Mouse (Mus musculus) left cerebral cortex, adult 9 months (tissue): ENCODE measurements around the gene Tbc1d22a.
"Not testable (repeated sequence)": the region's sequence is repeated elsewhere in the genome, so short reads cannot be mapped to it uniquely, and the experiment has no call there.

Source experiments
- DNase-seq, 2 experiments: peaks; one replicate each; pipeline ENCODE4 v3.0.0; 2022; ENCODE audit warnings: low spot score in 2 of 2

Tbc1d22a gene

DNA sequence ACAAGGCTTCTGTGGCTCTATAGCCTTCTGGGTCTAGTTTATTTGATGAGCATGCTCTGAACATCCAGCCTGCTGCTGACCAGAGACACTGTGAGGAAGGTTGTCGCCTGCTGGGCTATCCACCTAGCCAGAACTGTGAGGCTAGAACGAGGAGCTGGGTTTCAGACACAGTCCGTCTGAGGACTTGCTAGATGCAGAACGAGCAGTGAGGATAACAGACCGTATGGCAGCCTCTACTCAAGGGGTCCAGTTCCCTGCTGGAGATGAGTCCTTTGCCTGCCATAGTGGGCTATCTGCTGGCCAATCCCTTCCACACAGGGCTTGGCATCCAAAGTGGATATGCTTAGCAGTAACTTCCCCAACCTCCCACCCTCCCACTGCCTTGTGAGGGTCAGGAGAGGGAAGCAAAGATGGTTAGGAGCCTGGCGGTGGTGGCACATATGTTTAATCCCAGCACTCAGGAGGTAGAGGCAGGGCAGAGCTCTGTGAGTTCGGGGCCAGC lies 10.9 kb upstream of the Tbc1d22a start:
- DNase-seq = no peak

DNA sequence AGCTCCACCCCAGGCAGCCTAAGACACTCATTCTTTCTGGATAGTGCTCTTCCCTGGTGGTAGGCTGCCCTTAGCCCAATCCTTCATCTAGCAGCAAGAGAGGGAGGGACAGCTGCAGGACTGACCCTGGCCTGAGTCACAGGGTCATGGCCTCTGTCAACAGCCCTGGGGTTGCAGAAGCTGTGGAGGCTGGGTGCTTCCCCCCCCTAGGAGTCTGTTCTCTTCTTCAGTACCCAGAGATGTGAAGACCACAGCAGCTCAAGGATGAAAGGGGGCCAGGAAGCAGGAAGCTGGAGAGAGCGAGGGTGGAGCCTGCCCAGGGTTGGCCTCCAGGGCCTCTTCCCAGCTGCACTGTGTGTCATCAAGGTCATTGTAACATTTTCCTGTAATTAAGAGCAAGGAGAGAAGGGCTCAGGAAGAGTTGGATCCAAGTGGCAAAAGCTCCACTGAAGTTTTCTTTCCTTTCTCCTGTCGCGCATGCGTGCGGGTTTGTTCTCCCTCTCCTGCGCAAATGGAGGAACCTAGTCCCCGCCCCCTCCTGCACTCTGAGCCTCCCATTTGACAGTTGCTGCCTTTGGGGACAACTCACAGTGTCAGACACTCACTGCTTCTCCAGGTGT lies 10.2 kb upstream of the Tbc1d22a start:
- no peak for DNase-seq

DNA sequence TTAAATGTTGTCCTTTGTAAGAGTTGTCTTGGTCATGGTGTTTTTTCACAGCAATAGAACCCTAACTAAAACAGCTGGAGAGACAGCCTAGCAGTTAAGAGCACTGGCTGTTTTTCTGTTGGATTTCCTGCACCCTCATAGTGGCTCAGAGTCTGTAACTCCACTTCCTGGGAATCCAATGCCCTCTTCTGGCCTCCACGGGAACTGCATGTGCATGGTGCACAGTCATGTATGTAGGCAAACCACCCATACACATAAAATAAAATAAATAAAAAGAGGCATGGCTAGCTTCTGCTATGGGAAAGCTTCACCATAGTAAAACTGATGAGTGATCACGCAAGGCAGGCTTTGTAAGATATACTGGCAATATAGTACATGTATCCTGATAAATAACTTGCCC lies 9.0 kb upstream of the Tbc1d22a start:
- no peak for DNase-seq

DNA sequence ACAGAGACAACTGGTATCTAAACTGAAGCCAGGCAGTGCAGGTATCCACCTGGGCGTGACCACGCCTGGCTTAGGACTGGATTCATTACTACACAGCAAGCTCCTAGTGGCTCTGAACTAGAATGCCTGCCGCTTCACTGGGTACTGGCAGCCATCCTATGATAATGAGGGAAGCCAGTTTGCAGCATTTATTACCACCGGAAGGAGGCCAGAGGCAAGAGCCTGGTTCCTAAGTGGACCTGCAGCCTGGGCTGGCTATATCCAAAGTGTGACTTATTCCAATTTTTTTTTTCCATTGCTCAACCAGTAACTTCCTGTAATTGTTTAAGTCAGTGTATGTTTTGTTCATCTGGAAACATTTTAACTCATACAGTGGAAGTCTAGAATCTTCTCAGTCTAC lies 7.9 kb upstream of the Tbc1d22a start:
- no peak for DNase-seq

DNA sequence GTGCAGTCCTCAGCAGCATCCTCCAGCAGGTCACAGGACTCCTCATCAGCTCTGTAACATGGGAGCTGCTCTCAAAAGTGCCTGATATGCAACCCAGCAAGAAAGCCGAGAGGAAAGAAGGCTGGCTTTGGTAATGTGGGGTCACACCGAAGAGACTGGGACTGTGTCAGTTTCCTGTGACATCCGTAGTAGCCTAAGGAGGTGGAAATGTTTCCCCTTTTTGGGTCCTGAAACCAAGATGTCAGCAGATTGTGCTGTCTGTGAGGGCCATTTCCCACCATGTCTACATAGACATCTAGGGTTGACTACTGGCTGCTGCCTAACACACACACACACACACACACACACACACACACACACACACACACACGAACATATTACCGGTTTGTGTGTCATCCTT lies 2.1 kb upstream of the Tbc1d22a start:
- not testable (repeated sequence) for DNase-seq

DNA sequence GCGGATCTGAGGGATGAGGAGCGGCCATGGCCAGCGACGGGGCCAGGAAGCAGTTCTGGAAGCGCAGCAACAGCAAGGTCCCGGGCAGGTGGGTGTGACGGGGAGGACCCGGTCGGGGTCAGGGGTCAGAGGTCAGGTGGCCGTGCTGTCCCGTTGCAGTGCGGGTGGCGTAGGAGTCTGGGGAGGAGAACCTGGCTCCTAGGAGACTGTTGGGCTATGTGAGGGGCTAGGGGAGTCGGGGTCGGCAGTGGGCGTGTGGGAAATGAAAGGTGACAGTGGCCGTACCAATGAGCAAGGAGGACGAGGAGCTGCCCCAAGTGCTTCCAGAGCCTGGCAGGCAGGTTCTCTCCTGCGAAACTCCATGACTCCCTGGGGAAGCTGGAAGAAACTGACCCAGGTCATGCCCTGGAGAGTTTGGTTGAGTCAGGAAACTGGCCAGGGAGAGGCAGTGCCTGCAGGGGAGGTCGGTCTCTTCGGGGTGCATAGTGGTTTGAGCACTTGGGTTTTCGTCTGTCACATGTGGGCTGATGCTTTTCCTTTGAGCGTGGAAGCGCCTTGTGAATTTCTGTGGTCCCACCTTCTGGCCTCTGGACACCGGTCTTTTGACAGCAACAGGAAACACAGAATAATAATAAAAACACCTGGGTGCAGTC lies 416 bp downstream of the Tbc1d22a start:
- DNase-seq = no peak

DNA sequence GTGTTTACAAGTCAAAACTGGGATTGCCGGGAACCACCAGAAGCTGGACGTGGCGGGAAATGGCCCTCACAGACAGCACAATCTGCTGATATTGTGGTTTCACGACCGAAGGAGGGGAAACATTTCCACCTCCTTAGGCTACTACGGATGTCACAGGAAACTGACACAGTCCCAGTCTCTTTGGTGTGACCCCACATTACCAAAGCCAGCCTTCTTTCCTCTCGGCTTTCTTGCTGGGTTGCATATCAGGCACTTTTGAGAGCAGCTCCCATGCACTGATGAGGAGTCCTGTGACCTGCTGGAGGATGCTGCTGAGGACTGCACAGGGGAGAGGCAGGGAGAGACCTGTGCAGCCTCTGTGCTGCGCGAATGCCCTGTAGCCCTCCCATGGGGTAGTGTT lies 2.4 kb downstream of the Tbc1d22a start:
- not testable (repeated sequence) for DNase-seq

DNA sequence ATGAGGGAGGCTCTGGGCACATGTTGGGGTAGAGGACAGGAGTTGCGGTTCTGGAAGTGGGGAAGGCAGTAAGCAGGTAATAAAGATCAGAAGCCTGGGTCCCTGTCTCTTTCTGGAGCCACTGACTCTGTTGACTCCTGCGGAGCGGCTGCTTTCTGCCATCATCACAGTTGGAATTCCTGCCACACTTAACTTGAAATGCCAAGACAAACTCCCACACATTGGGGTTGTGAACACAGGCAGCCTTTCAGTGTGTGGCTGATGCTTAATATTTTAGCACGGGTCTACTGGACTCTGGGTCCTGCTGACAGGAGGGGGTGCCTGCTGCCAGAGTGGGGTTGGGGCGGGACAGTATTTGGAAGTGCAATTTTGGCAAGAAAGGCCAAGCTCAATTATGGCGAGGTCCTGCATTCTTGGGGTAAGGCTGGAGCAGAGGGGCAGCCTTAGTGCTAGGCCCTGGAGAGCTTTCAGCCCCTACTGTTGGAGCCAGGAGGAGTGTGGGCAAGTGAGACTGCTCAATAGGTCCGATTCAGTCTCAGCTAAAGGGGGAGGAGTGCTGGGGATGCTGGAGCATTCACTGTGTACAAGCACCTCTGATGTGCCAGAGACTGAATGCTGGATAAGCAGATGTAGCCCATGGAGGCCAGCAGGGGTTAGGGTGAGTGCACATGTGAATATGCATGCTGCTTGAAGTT lies 5.4 kb downstream of the Tbc1d22a start:
- DNase-seq = peak in 1 of 2 experiments; percentile 52

DNA sequence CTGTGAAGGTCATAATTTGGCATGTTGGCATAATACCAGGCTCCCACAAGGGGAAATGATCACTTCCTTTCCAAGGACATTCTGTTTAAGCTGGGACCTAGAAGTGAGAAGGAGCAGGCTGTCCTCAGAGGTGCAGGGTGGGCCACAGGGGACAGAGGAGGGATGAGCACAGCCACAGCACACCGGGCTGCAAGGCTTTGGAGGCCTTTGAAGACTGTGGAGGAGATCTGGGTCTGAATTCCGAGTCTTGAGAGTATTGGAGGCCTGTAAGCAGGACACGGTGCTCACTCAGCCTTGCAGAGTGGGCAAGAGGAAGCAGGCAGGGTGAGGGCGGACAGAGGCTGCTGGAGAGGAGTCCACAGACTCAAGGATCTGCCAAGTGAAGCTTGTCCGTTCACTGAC lies 6.0 kb downstream of the Tbc1d22a start:
- DNase-seq = no peak

DNA sequence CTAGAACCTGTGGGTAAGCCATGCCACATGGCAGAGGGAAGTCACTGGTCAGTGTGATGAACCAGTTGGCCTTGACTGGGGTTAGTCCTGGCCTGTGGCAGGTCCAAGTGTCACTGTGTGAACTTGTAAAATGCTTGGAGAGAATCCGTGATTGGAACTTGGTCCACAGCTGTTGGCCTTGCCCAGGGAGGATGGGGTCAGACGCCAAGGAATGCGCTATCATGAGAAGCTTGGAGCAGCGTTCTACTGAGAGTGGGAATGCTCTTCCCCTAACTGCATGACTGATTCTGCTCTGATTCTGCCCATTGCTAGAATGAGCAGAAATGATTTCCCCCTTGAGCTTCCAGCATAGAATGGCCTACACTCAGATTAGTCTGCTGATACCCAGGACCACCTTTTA lies 6.5 kb downstream of the Tbc1d22a start:
- DNase-seq = no peak

DNA sequence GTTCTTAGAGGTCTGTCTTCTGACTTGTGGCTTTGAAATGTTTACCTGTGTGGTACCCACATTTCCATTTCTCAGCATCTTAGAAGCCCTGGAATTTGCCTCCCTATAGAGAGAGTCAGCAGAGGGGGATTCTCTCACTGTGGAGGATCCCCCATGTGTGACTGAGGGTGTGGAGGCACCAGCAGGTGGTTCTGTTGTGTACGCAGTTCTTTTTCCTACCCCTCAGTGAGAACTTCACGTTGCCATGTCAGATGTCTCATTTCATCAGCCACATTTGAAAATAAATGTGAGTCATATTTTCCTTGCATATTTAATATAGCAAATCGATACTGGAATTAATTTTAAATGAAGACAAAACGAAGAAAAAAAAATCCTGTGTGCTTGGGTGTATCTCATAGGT lies 7.1 kb downstream of the Tbc1d22a start:
- DNase-seq = no peak

DNA sequence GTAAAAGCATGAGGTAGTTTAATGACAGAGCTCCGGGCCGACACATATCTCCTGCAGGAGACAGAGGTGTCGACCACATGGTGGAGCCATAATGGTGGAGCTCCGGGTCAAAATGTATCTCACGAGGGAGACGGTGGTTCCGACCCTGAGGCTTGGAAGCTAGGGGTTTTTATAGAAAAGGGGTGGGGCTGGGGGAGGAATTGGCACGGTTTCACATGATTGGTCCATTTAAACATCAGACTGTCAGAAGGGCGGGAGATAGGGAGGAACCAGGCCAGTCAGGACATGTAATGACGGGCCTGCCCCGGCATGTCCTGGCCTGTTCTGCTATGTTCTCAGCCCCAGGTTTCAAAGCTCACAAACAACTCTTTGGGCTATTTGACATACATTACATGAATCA lies 7.6 kb downstream of the Tbc1d22a start:
- DNase-seq = not testable (repeated sequence)

DNA sequence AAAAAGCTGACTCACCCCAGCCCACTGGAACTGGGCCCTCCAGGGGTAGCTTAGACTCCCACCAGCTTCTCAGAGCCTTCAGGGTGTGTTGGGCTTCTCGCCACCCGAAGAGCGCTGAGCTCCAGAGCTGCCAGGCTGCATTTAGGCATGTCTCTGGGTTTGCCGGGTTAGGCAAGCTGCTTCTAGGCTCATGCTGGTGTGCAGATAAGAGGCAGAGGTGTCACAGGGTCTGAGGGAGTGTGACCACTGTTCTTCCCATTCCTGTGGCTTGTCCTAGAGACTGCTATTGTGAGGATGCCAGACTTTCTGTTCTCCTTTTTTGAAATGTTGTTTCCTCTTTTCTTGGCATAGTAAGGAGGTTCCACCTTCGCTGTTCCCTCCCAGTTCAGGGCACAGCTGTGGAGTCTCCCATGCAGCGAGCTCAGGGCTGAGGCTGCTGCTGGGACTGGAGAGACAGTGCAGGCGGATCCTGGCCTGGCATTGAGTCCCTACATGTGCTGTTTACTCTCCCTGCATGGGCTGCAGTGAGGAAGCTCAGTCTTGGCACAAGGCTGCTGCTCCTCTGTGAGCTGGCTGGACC lies 10.8 kb downstream of the Tbc1d22a start:
- DNase-seq = peak; percentile 54 to 73

DNA sequence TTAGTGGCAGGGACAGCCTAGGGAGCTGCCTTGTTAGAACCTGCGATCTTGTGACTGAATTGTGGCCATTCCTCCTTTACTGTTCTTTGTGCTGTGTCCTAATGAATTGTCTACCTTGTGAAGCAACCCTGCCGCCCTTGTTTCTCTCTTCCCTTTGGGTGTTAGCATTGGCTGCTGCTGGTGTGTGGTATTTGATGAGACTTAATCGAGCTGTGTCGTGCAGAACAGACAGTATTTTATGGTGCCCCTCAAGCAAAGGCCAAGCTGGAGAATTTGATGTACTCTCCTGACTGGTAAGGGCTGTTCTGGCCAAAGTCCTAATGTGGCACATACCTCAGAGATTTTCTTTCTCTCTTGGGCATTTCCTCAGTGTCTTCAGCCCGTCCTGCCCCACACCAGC lies 12.0 kb downstream of the Tbc1d22a start:
- no peak for DNase-seq

DNA sequence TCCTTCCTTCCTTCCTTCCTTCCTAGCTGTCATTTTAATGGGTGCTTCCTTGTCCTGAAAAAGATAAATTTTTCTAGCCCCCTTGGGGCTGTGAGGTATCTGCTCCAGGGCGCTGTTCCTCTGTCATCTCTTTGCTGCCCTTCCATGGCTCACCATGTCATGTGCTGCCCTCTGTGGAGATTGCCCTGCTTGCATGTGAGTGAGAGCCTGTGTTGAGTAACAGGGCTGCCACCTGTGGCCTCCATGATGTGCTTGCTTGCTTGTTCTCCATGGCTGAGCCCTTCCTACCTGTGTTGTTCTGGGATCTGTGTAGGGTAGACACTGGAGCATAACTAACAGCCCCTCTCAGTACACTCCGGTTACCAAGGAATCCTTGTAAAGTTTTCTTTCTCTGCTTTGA lies 12.7 kb downstream of the Tbc1d22a start:
- no peak for DNase-seq

DNA sequence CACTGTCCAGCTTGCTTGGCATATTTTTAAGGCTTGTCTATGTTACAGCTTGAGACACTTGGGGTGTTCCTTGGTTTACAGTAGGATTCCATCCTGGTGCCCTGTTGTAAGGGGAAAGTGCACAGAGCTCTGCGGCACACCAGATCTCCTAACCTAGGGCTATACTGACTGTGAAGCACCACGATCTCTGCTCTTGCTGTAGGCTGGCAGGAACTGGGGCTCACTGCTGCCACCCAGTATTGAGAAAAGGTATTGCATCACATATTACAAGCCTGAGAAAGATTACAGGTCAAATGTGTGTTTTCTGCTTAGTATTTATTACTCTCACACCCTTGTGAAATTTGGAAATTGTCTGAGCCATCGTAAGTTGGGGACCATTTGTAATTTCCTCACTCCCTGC lies 13.9 kb downstream of the Tbc1d22a start:
- peak in 1 of 2 experiments; percentile 62 for DNase-seq

DNA sequence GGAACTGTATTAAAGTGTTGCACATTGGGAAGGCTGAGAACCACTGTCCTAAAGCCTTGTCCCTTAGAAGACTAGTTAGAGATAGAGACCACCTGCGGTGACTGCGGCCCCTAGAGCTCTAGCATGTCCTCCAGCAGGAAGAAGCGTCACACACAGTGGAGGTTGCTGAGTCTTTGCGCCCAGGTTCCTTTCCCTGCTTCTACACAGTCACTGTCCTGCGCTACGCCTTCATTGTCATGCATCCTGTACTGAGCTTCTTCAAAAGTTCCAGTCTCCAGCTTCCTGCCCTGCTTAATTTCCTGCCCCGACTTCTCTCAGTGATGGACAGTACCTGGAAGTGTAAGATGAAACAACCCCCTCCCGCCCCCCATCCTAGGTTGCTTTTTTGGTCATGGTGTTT lies 14.8 kb downstream of the Tbc1d22a start:
- no peak for DNase-seq

DNA sequence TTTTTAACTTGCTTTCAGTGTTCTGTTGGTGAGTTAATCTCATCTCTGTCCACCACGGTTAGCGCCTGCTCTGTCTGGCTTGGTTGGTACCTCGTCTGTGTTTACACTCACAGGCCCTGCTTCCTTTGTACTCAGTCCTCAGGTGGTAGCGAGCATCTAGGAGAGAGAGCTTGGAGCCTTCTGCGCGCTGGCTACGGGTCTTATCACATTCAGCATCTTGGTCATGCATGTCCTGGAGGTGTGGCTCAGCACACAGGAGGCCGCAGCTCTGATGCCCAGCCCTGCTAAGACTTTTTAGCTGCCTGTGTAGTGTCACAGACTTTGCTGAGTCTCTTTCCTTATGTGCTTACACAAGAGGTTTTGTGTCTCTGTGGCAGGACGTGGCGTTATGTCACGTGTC lies 15.4 kb downstream of the Tbc1d22a start:
- DNase-seq = no peak

DNA sequence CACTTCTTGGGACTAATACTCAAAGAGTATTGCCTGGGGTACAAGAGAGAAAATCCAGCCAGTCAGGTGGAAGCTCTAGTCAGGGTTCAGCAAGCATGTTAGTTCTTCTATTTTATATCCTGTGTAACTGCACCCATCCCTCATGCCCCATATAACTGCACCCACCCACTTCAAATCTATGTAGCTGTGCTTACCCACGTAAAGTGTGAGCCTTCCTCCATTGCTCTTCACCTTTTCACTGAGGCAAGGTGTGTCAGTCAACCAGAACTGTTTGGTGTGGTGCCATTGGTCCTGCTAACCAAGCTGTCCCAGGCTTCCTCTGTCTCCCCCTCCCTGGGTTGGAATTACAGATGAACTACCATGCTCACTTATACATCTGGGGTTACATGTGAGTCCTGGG lies 16.9 kb downstream of the Tbc1d22a start:
- DNase-seq = no peak

DNA sequence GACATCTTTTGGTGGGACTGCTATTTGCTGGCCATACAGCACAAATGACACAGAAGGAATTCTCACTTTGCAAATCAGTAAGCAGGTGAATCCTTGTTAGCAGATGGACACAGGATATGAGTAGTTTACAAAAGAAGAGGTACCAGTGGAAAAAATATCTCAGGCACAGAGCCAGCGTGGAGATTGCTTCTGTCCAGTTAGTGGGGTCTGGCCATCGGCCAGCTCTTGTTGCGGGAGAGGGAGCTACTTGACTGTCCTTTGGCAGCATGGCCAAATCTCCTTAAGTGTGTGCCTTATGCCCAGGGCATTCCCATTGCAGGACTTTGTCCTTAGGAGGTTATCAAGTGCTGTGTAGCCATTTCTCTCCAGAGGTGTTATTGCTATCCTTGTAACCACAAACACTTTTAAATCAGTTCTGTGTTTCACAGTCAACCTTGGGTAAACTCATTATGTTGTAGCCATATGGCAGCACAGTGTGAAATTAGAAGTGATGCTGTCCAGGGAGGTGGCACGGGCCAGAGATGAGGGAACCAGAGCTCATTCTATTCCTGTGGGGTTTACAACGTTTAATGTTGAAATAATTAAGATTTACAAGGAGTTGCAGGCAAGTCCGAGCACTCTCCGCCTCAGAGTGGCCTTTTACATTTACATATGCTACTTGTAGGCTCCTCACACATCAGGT lies 17.7 kb downstream of the Tbc1d22a start:
- DNase-seq = no peak

DNA sequence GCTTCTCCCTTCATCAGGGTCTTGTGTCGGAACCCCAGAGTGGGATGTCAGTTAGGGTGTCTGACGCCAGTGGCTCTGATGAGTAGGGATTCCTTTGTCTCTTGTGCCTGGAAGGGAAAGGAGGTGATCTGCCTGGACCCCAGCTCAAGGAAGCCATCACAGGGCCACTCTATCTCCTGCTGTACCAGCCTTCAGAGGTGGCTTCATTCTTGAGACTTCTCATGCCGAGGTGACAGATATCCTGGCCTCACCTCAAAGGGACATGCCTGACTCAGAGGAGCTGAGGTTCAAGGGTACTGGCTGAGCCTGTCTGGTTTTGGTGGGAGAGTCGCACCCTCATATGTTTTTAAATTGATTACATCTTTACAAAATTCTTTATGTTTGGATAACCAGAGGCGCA lies 19.7 kb downstream of the Tbc1d22a start:
- DNase-seq = no peak
